Mouse (Mus musculus) spleen, adult 12 weeks (tissue): Measurements from ENCODE around the gene Cog2.
A peak's percentile ranks its signal among the peaks of the same experiment; 100 is the strongest.

Experiments used
- DNase-seq: peaks from one replicate; pipeline ENCODE4 v3.0.0; 2022; ENCODE audit warnings: low spot score

Cog2 gene

DNA sequence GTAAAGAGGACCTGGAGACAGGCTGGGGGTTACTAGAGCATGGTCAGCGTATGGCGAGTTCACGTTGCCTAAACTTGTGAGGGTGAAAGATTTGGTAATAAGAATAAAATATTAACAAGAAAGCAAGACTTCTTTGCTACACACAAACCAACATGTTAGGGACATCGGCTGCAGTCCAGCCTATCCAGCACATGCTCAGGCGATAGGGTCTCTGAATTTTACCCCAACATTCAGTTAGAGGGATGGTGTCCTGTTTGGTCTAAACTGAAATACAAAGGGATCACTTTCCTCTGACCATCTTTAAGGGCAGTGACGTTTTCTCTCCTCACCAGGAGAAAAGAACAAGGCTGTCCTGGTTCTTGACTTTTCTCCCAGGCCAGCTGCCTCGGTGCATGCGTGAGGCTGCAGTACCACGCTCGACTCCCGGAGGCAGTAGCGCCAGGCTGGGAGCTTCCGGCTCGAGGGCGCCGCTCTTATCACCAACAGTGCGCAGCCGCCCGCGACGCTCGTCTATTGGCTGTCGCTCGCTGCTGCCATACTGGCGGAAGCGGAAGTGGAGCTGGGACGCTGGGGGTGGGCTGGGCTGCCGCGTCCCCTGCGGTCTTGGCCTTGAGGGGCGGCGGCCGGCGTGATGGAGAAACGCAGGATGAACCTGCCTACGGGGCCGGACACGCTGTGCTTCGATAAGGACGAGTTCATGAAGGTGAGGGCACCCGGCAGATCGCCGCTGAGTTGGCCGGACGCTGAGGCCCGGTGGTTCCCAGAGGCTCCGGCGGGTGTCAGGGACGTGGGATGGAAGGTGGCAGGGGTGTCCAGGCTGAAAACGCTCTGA lies at the start of gene Cog2:
Gene Cog2, plus strand, starts transcription at position 519 of the 832 bp plus-strand sequence.
- peak; percentile 80 for DNase-seq

DNA sequence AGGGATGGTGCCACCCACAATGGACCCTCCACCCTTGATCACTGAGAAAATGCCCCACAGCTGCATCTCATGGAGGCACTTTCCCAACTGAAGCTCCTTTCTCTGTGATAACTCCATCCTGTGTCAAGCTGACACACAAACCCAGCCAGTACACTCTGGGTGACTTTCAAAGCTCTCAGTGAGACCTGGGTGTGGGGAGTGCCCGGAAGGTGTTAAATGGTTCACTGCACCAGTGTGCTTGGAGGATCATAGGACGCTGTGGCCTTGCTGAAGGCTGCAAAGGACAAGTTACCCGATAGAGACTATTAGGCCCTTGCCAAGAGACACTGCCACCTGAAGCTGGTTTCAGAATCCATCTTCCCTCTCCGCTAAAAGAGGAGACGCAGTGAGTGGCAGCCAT lies 44.9 kb upstream of the Cog2 start:
- DNase-seq = no peak

DNA sequence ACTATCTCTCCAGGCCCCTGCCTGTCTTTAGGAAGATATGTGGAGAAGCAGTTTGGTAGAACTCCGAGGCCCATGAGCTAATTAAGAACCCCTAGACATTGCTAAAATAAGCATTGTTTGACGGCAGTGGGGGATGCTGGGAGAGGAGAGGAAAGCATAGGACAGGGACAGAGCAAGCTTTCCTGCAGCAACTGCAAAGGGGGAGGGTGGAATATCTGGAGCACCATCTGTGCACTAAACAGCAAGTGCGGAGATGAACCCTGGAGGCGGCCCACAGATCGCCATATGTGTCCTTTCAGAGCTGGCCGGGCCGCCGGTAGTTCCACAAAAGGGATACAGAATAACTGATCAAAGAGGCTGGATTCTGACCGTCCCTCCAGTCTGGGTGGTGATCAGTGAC lies 43.9 kb upstream of the Cog2 start:
- DNase-seq = no peak

DNA sequence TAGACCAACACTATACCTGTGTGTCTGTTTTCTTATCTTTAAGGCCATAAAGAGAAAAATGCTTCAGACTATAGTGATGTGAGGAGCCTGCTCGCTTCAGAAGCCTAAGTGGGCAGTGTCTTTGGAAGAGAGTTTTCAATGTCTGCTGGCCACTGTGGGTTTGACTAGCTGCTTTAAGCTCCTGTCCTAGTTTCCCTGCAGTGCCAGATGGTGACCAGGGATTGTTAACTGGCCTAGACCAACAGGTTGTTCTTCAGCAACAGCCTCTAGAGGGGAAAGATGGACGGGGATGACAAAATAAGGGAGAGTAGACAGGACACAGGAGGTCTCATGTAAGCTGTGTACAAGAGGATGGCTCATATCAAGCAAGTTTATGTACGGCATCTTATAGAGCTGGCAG lies 41.3 kb upstream of the Cog2 start:
- DNase-seq = no peak

DNA sequence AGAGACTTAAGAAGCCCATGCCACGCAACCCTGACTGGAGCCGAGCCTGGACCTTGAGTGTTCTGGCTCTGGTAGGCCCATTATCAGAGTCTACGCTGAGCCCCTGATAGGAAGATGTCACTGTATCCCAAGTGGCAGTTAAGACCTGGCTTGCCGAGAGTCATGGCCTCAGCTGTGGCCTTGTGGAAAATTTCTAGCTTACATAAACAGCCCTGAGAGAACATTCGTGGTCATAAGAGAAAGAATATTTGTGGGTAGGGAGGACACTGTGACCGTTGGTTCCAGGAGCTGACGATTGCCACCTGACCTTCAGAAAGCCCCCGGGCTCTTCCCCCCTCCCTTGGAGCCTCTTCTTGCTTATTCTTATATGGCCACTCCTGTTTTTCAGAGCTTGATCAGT lies 40.2 kb upstream of the Cog2 start:
- no peak for DNase-seq

DNA sequence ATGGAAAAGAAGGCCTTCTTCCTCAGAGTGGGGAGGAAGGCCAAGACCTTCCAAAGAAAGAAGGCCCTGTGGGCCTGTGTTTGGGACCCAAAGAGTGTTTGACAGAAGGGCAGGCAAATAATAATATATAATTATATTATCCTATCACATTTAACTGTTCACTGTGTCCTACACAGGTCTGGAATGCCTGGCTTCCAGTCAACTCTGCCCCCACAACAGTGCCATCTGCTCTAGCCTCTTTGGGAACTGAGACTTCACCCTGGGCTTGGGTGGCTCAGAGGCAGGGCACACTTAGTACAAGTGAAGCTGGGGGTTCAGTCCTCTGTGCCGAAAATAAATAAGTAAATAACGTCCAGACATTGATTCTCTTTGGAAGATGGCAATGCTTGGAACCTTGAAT lies 37.8 kb upstream of the Cog2 start:
- DNase-seq = no peak

DNA sequence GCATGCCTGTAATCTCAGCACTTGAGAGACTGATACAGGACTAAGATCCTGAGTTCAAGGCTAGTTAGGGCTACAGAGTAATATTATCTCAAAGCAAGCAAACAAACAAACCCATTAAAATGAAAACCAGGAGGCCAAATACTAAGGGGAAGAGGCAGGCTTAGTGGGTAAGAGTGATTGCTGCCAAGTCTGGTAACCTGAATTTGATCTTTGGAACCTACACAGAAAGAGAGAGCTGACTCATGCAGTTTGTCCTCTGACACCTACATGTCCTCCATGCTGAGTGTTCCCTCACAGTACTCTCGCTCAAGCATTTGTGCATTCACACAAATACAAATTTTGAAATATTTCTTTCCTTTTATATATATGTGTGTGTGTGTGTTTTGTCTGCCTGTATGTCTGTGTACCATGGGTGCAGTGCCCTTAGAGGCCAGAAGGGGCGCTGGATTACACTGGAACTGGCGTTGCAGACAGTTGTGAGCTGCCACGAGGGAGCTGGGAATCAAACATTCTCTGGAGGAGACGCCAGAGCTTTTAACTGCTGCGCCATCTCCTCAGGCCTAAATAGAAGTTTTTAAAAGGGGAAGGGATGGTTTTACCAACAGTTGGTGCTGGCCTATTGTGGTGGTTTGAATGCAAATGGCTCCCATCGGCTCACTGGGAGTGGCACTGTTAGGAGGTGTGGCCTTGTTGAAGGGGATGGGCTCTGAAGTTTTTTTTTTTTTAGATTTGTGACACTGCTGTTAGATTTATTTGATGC lies 37.0 kb upstream of the Cog2 start:
- DNase-seq = no peak

DNA sequence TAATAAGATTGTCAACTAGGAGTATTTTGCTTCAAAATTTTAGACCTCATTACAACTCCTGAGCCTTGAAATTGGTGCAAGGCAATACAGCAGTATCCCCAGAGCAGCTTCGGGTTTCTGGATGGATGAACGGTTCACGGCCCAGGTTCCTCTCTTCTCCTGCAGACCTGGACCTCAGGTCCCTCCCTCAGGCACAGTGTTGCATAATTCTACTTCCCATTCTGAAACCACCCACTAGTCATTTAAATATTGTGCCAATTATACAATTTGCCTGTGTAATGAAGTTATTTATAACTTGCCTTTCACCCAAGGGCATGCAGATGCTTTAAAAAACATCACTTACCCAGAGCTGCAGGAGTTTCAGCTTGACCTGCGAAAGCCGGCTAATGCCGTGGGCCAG lies 31.3 kb upstream of the Cog2 start:
- DNase-seq = no peak

DNA sequence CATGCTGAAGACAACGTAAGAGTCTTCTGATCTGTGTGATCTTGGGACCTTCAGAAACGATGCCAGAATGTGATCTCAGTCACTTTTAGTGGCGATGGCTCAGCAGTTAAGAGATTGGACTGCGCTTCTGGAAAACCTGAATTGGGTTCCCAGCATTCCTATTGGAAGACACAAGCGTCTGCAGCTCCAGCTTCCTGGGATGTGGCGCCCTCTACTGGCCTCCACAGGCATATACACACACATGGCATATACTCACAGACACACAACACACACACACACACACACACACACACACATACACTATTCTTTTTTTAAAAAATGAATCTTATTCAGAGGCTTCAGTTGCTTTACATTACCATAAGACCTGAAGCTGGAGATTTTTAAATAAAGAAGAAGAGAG lies 30.8 kb upstream of the Cog2 start:
- no peak for DNase-seq

DNA sequence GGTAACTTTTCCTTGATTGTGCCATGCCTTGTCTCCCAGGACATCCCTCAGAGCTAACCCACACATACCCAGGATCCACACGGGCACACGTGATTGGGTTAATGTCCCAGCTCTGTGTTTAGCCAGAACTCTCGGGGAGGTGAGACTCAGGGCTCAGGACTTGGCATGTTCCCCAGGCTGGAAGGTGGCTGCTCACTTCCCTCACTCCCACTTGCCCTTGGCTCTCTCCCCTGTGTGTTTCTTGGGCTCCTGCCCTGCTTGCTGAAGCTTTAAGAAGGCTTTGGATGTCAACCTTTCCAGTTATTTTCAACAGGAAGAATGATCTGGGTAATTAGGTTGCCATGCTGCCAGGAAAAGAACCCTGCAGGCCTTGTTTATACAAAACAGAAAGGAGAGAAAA lies 26.2 kb upstream of the Cog2 start:
- DNase-seq = no peak

DNA sequence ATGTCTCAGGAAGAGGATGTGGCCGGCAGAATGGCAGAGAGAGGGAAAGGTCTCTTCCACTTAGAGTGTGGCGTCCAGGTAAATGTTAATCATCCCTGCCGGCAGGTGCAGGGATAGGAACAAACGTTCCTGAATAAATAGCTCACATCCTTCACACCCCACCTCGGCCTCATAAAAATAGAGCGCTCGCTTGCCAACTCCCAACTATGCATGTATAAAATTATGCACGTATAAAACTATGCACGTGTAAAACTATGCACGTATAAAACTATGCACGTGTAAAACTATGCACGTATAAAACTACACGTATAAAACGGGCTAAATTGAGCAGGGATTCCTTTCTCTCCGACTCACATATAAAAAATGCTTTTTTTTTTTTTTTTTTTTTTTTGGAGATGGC lies 25.6 kb upstream of the Cog2 start:
- no peak for DNase-seq

DNA sequence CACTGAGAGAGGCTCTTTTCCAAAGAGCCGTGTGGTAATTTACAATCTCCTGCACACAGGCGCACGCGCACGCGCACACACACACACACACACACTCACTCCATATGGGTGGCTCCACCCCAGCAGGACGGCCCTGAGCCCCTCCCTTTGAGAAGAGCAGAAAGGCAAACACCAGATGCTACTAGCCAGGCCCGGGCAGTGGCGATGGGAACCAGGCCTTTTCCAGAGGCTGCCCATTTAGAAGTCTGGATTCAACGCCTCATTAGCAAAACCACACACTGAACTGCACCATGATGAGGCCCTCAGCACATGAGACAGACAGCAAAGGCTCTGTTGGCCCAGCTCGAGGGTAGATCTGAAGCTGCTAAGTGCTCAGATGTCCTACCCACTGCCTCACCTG lies 24.9 kb upstream of the Cog2 start:
- no peak for DNase-seq

DNA sequence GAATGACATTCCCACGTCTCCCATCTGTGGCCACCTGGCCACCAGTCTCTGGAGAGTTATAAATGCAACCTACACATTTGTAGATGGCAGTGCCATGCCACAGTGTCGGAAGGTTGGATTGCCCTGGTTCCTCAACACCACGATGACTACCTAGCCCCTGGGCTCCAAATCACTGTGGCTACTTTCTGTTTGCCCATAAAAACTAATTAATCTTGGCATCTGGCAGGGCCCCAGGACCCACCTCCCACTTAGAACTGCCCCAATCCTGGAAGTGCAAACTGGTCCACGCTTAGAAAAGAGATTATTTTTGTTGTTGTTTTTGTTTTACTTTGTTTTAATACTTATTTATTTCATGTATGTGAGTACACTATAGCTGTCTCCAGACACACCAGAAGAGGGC lies 24.3 kb upstream of the Cog2 start:
- no peak for DNase-seq

DNA sequence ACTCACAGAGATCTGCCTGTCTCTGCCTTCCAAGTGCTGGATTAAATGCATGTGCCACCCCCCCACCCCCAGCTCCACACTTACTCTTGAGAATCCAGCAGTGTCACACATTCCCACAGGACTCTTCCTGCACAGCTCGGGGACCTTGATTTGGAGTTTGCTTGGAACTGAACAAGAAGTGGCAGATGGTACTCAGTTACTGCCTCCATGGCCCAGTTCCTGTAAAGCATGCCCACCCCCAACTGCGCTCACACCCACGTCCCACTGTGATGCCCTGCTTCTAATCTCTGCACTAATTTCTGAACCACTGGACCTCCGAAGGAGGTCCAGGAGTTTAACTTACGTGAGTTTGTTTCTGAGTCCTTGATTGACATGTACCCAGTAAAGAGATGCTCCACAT lies 23.7 kb upstream of the Cog2 start:
- DNase-seq = no peak

DNA sequence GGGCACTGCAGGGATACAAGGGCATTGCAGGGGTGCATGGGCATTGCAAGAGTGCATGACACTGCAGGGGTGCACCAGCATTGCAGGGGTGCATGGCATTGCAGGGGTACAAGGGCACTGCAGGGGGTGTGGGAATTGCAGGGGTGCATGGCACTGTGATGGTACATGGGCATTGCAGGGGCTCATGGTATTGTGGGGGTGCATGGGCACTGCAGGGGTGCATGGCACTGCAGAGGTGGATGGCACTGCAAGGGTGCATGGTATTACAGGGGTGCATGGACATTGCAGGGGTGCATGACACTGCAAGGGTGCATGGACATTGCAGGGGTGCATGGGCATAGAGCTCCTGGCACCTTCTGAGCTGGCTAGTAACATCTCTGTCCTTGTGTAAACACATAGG lies 22.2 kb upstream of the Cog2 start:
- DNase-seq = no peak

DNA sequence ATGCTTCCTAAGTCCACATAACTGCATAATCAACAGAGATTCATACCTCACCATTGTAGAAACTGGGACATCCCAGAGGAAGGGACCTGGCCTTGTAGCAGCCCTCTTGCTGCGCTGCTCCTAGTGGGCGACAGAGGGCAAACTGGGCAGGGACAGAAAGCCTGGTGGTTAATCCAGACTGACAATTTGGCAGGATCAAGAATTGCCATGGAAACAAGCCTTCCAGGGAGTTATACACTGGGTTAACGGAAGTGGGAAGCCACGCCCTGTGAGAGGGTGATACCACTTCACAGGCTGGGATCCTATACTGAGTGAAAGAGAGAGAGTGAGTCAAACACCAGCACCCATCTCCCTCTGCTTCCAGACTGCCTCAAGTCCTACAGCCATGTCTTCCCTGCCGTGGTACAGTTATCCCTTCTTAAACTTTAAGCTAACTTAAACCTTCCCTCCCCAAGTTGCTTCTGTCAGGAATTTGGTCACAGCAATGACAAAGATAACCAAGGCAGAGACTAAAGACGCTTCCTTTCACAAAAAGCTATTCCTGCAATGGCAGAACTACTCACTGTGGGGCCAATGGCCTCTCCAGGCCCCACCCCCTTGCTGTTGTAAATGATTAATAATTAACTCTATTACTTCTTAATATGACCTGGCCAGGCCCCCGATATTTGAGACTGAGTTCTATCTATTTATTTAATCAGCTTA lies 21.2 kb upstream of the Cog2 start:
- no peak for DNase-seq

DNA sequence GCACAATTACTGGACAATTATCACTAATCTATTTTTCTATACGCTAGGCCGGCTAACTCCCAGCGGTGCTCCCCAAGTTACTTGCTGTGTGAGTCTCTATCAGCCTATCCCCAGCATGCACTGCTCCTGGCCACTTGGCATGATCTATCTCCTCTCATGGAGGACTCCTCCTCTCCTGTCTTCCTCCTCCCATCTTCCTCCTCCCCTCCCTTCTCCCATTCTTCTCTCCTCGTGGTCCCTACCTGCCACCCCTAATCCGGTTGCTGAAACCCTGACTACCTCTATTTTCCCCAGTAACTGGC lies 20.7 kb upstream of the Cog2 start:
- DNase-seq = no peak

DNA sequence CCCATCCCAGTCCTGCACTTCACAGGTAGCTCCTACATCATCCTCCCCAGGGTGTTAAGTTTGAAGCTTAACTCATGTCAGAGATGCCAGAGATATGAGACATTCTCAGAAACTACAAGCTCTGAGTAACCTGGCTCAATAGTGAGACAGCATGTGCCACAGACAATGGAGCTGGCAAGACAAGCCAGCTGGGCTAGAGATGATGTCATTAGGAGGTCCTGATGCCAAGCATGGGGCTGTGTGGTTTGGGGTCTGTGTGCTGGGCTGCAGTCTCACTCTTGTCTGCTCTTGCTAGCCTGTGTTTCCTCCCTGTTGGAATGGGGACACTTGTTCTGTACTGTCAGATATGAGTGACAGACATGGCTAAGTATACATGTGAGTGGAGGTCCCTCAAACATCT lies 14.9 kb upstream of the Cog2 start:
- DNase-seq = no peak

DNA sequence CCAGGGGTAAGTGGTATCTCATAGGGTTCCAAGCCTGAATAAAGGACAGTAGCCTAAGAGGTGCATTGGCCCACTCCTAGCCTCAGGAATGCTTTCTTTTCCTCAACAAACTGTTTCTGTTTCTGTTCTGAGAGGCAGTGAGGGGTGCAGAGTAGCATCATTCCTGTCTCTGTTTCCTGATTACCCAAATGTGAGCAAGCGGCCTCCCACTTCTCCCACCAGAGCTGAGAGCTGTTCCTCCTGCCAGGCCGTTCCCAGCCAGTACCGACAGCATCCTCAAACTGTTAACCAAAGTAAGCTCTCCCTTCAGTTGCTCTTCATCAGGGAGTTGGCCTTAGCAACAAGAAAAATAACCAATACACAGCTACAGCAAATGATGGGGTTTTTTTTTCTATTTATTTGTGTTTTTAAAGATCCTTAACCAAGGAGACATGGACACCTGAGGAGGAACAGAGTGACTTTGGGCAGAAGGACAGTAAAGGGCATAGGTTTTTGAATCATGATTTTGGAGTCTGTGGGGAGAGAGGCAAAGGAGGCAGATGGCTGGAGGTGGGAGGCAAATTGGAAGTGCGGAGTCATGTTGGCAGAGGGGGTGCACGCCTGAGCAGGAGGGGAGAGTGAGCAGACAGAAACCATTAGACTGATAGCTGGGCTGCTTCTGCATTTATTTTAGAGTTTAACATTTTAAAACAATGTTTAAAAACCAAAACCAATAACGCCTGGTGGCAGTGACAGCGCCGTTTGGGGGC lies 12.8 kb upstream of the Cog2 start:
- DNase-seq = no peak

DNA sequence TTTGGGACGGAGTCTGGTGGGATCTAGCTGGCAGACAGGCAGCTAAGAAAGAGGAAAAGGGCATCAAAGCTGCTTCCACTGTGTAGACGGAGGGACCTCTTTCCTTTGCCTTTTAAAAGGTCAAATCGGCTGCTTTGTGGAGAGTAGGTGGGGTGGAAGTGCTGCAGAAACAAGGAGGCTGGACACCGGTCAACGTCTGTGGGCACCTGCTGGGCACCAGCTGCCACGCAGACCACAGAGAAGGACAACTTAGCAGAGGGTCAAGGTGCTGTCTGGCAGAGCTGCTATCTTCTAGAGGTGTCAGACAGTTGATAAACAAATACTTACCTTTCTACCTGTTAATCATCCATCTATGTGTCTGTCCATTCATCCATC lies 12.3 kb upstream of the Cog2 start:
- DNase-seq = no peak

DNA sequence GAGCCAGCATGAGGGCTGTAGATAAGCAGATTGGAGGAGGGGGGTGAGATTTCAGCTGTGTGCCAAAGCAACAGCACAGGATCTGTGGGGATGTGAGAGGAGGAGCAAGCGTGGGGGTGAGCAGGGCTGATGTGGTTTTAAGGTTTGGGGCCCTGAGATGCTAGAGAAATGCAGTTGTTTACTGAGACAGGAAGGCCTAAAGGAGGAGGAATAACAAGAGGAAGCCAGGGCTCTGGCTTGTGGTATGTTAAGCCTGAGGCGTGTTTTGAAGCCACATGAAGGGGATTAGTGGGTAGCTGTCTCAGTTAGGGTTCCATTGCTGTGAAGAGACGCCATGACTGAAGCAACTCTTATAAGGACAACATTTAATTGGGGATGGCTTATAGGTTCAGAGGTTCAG lies 11.4 kb upstream of the Cog2 start:
- DNase-seq = no peak

DNA sequence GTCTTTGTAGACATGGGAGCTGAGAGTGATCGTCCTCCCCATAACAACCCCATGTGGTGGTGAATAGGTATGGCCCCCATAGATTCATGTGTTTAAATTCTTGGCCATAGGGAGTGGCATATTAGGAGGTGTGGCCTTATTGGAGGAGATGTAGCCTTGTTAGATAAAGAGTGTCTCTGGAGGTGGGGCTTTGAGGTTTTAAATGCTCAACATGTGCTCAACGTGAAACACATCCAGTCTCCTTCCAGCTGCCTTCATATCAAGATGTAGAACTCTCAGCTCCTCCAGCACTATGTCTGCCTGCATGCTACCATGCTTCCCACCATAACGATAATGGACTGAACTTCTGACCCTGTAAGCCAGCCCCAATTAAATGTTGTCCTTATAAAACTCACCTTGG lies 4.5 kb upstream of the Cog2 start:
- no peak for DNase-seq

DNA sequence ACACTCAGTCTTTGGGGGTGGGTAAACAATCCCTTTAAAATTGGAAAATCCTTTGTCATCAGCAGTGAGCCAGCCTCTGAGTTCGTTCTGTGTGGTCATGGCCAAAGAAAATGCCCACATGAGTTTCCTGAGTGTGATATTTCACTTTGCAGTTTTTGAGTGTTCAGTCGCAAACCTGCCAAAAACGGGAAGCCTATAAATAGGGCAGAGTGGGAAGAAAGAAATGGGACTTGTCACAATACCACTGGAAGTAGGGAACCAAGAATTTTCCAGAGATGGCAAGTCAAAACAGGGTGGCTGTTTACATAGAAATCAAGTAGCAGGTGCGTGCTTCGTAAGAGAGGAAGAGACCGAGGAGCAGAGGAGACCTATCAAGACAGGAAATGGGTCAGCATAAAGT lies 4.0 kb upstream of the Cog2 start:
- DNase-seq = no peak
